Mouse (Mus musculus) midbrain, embryonic 16.5 days (tissue): ENCODE measurements at regions not wholly inside any gene's neighbourhood (a gene's known extent, or its start where the extent isn't known, plus 50 kb on each side); places are given as distances from the start of the nearest gene placed in this dataset.
A peak's percentile ranks its signal among the peaks of the same experiment; 100 is the strongest.

Source experiments
- ATAC-seq: fragments of 200-750 bp; cut with Nextera tagmentation; 2 replicates; pipeline ENCODE4 v1.8.0; 2017; ENCODE audit warnings: moderate TSS enrichment
- H3K27ac ChIP-seq: fragments of 300-500 bp; sonication (generic); 2 replicates; pipeline ENCODE4 v1.5.1; 2014; ENCODE audit warnings: mild to moderate bottlenecking, low read length, mixed read lengths
- H3K27me3 ChIP-seq: fragments of 300-500 bp; sonication (generic); 2 replicates; pipeline ENCODE4 v1.6.1; 2014; ENCODE audit warnings: low read depth, low read length, mixed read lengths; ENCODE audit not compliant: control insufficient read depth, insufficient read depth
- H3K36me3 ChIP-seq: fragments of 300-500 bp; sonication (generic); 2 replicates; pipeline ENCODE4 v1.6.1; 2014; ENCODE audit warnings: mild to moderate bottlenecking, low read length, moderate library complexity, mixed read lengths; ENCODE audit not compliant: control insufficient read depth, insufficient read depth
- H3K4me1 ChIP-seq: fragments of 300-500 bp; sonication (generic); 2 replicates; pipeline ENCODE4 v1.6.1; 2014; ENCODE audit warnings: mild to moderate bottlenecking, low read length, mixed read lengths; ENCODE audit not compliant: control insufficient read depth, insufficient read depth
- H3K4me2 ChIP-seq: fragments of 300-500 bp; sonication (generic); 2 replicates; pipeline ENCODE4 v1.6.1; 2014; ENCODE audit warnings: mild to moderate bottlenecking, low read length, mixed read lengths
- H3K4me3 ChIP-seq: fragments of 300-500 bp; sonication (generic); 2 replicates; pipeline ENCODE4 v1.5.1; 2014; ENCODE audit warnings: low read depth, mild to moderate bottlenecking, low read length, moderate library complexity, mixed read lengths
- H3K9ac ChIP-seq: fragments of 300-500 bp; sonication (generic); 2 replicates; pipeline ENCODE4 v1.6.1; 2014; ENCODE audit warnings: low read depth, low read length, mixed read lengths
- H3K9me3 ChIP-seq: fragments of 300-500 bp; sonication (generic); replicated peaks from 2 replicates; pipeline ENCODE4 v1.6.1; 2014; ENCODE audit warnings: mild to moderate bottlenecking, low read length, mixed read lengths; ENCODE audit not compliant: control insufficient read depth, poor library complexity, severe bottlenecking
- WGBS: fragments of 180-500 bp; shearing (Covaris S2); extraction: QIAGEN DNeasy Blood & Tissue Kit; methylation state at CpG from one replicate; pipeline ENCODE4 v1.1.7; 2014; 5-methylcytosine and 5-hydroxymethylcytosine counted together

DNA sequence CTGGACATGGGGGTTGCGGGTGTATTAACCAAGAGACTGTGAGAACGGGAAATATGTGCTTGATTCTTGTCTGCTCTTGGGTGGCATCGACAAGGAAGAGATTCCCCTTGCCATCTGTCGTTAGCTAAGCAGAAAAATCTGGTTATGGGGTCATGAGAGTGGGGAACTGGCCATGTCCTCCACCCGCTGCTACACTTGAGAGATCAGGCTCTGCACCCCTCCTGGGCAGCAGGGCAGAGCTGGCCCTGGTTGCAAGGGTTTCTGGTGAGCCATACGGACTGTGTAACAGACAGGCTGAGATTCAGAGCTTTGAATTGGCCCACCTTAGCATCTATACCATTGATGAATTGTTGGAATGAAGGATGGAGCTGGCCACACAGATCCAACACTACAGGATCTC lies 1048.1 kb upstream of the Tmprss15 start:
- 89% methylated on average over 6 of the region's 6 CpGs for WGBS
- no peak overlapping the region for H3K4me3 ChIP-seq
- no peaks in the 10 kb centered on the region for H3K9me3 ChIP-seq
- ATAC-seq, result no peak
- H3K4me2 ChIP-seq, result no peak overlapping the region
- no peak overlapping the region for H3K9ac ChIP-seq
- H3K27ac ChIP-seq, result no peak overlapping the region
- no peaks in the 10 kb centered on the region for H3K36me3 ChIP-seq
- no peaks in the 10 kb centered on the region for H3K4me1 ChIP-seq
- no peaks in the 10 kb centered on the region for H3K27me3 ChIP-seq

DNA sequence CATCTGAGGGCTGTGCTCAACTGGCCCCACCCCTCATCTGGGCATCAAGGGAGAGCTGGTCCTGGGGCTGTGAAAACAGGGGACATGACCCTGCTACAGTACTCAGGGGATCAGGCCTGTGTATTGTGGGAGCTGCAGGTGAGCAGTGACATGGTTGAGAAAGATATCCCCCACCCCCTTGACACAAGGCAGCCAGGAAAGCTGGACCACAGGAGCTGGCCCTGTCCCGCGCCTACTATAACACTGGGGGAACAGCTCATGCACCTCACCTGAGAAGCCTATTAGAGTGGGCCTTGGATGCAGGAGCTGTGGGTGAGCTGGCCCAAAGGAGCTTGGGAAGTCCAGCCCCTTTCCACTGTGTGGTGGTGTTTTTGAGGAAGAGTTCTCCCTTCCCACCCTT lies 1047.3 kb upstream of the Tmprss15 start:
- peak; percentile 25; the same call in 1 of the 2 replicates for ATAC-seq
- 88% methylated on average over 2 of the region's 2 CpGs for WGBS
- Histone ChIP-seq H3K4me1 (no peaks in the 10 kb centered on the region), H3K9ac (no peak overlapping the region), H3K36me3 (no peaks in the 10 kb centered on the region), H3K9me3 (no peaks in the 10 kb centered on the region), H3K4me2 (no peak overlapping the region), H3K4me3 (no peak overlapping the region), H3K27me3 (no peaks in the 10 kb centered on the region), H3K27ac (no peak overlapping the region)
